8 mouse cellular contexts compared by ENCODE assay signal in the genomic region with DNA sequence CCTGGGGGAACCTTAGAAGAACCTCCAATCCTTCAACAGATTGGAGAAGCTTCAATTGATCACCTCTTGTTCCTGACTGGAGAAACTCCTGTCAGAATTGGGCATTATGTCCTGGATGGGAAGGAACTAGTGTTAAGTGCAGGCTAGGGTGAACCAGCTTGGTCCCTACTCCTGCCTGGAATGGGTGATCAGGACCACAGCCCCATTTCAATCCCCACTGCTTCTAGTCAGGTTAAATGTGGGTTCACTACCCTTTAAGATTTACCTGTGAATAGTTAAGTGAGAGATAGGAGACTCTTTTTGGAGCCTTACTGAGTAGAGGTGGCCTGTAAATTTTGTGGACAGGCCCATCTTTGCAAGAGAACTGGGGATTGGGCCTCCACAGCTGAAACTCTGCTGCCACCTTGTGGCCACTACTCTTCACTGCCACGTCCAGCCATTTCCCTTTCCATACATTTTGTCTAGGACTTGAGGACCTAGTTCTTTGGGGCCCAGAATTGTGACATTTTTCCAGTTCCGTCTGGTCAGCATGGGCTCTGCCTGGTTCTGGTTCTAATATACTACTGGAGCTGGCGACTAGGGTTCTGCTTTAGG. TPM values are rescaled to one million over a fixed set of nuclear protein-coding genes. Genes with fewer than 3 reads are reported as not detected.
DNase-seq lines count a peak whose midpoint lies in the region; ATAC-seq and TF ChIP-seq lines count a peak whose summit lies in the region.

A gene (minus strand): TSS at position 51 of the 594 bp plus-strand sequence.

- H3K9ac ChIP-seq in MEL (ENCODE audit: control insufficient read depth, low read depth, low read length, poor library complexity, severe bottlenecking), result no peak within 1 kb of the TSS
- 0 out of 2 replicates have a peak within 1 kb of the TSS, but pooled peaks have one; percentile 7 for H3K9ac ChIP-seq in forebrain, embryonic 16.5 days (replicated peaks; ENCODE audit: low read depth, low read length)
- H3K9ac ChIP-seq in hindbrain, postnatal 0 days (replicated peaks; ENCODE audit: low read length), result 0 out of 2 replicates have a peak within 1 kb of the TSS, but pooled peaks have one; percentile 18
- peak within 1 kb of the TSS; percentile 18; the same call in 1 of the 2 replicates for H3K9ac ChIP-seq in limb, embryonic 11.5 days (ENCODE audit: low read length)
- H3K9ac ChIP-seq in stomach, postnatal 0 days (ENCODE audit: low read length), result no peak within 1 kb of the TSS

- H3K36me3 ChIP-seq in MEL (ENCODE audit: control insufficient read depth in 1 of 2, insufficient read depth in 2 of 2, low read length in 2 of 2) (peaks cover 5 to 15% of the 10 kb centered on the region in 2 experiments), myocyte (ENCODE audit: control insufficient read depth, insufficient read depth) (peaks cover 45% of the 10 kb centered on the region)
- peaks cover 17% of the 10 kb centered on the region for H3K36me3 ChIP-seq in forebrain, embryonic 16.5 days (ENCODE audit: control insufficient read depth, insufficient read depth)
- peaks cover 27% of the 10 kb centered on the region for H3K36me3 ChIP-seq in hindbrain, postnatal 0 days (ENCODE audit: insufficient read depth, low read length)
- peaks cover 22% of the 10 kb centered on the region for H3K36me3 ChIP-seq in limb, embryonic 11.5 days (ENCODE audit: control insufficient read depth, insufficient read depth, low read length)
- peaks cover 13% of the 10 kb centered on the region; the same call in 1 of the 2 replicates for H3K36me3 ChIP-seq in stomach, postnatal 0 days (ENCODE audit: control insufficient read depth, insufficient read depth, low read length)

- TF ChIP-seq EP300 in MEL (IDR thresholded peaks at IDR 0.05; ENCODE audit: low read depth in 1 of 2, low read length in 2 of 2), result no peak
- TF ChIP-seq EP300 in stomach, postnatal 0 days (optimal IDR thresholded peaks at IDR 0.05), result no peak

- H3K27ac ChIP-seq in MEL (ENCODE audit: control insufficient read depth, low read depth, low read length), result no peak within 1 kb of the TSS
- H3K27ac ChIP-seq in forebrain, embryonic 16.5 days (ENCODE audit: low read length), result no peak within 1 kb of the TSS
- peak within 1 kb of the TSS; percentile 38 for H3K27ac ChIP-seq in hindbrain, postnatal 0 days
- H3K27ac ChIP-seq in limb, embryonic 11.5 days (replicated peaks; ENCODE audit: low read depth, low read length), result no peak within 1 kb of the TSS
- no peak within 1 kb of the TSS for H3K27ac ChIP-seq in stomach, postnatal 0 days (replicated peaks)

- peak; percentile 54 for ATAC-seq in forebrain, embryonic 16.5 days
- ATAC-seq in hindbrain, postnatal 0 days, result peak; percentile 70
- ATAC-seq in limb, embryonic 11.5 days (ENCODE audit: insufficient number of reproducible peaks, low FRiP score, low TSS enrichment, low read depth), result no peak
- ATAC-seq in stomach, postnatal 0 days (ENCODE audit: low FRiP score, low TSS enrichment), result peak; percentile 50; the same call in 1 of the 2 replicates

- peaks cover 8% of the 10 kb centered on the region; the same call in 1 of the 2 replicates for H3K79me2 ChIP-seq in MEL (ENCODE audit: control insufficient read depth, insufficient read depth, low read length, poor library complexity)
- H3K79me2 ChIP-seq in myocyte (ENCODE audit: control insufficient read depth, insufficient read depth), result peaks cover 16% of the 10 kb centered on the region

- H3K4me1 ChIP-seq in MEL (ENCODE audit: control insufficient read depth in 1 of 2, insufficient read depth in 2 of 2, low read length in 2 of 2), result peaks cover 5 to 12% of the 10 kb centered on the region in 2 experiments; a peak in 3 of 4 replicates
- peaks cover 3% of the 10 kb centered on the region; the same call in 1 of the 2 replicates for H3K4me1 ChIP-seq in forebrain, embryonic 16.5 days (replicated peaks; ENCODE audit: control insufficient read depth, insufficient read depth, low read length)
- no peaks in the 10 kb centered on the region for H3K4me1 ChIP-seq in hindbrain, postnatal 0 days (ENCODE audit: insufficient read depth, low read length)
- H3K4me1 ChIP-seq in limb, embryonic 11.5 days (ENCODE audit: control insufficient read depth, insufficient read depth, low read length), result no peaks in the 10 kb centered on the region
- H3K4me1 ChIP-seq in stomach, postnatal 0 days (replicated peaks; ENCODE audit: control insufficient read depth, insufficient read depth), result no peaks in the 10 kb centered on the region

- H3ac ChIP-seq in myocyte (ENCODE audit: control insufficient read depth, insufficient read length), result no peak within 1 kb of the TSS

- peak; percentile 99 for TF ChIP-seq RAD21 in MEL (IDR thresholded peaks at IDR 0.05; ENCODE audit: low read depth, low read length)

- TF ChIP-seq POLR2A in MEL (IDR thresholded peaks at IDR 0.05; ENCODE audit: control insufficient read depth in 1 of 2, insufficient read depth in 1 of 2, low read depth in 1 of 2, low read length in 2 of 2, poor library complexity in 1 of 2) (0 out of 4 replicates have a peak, but pooled peaks of 1 of the 2 experiments have one; percentile 47), myocyte (IDR thresholded peaks at IDR 0.05; ENCODE audit: insufficient read length, low read depth) (no peak)

- DNase-seq in 3T3-L1 (ENCODE audit: low read depth, low spot score) (peak; percentile 93), MEL (ENCODE audit: low read depth, low spot score) (peak; percentile 90)
- DNase-seq in cerebellum, adult 18-20 months, result peak; percentile 84 to 92
- DNase-seq in hindbrain, postnatal 0 days (ENCODE audit: low spot score), result peak; percentile 88
- peak; percentile 89 for DNase-seq in limb, embryonic 11.5 days (ENCODE audit: low spot score)
- DNase-seq in stomach, postnatal 0 days (ENCODE audit: low spot score), result peak; percentile 83

- no peaks in the 10 kb centered on the region for H3K27me3 ChIP-seq in MEL (ENCODE audit: control insufficient read depth in 1 of 2, insufficient read depth in 2 of 2, low read length in 2 of 2)
- H3K27me3 ChIP-seq in forebrain, embryonic 16.5 days (replicated peaks; ENCODE audit: control insufficient read depth, insufficient read depth, low read length), result no peaks in the 10 kb centered on the region
- H3K27me3 ChIP-seq in hindbrain, postnatal 0 days (ENCODE audit: insufficient read depth, low read length), result no peaks in the 10 kb centered on the region
- H3K27me3 ChIP-seq in limb, embryonic 11.5 days (ENCODE audit: control insufficient read depth, insufficient read depth, low read length), result no peaks in the 10 kb centered on the region
- H3K27me3 ChIP-seq in myocyte (ENCODE audit: control insufficient read depth, insufficient read depth, insufficient read length), result no peaks in the 10 kb centered on the region
- no peaks in the 10 kb centered on the region for H3K27me3 ChIP-seq in stomach, postnatal 0 days (ENCODE audit: control insufficient read depth, insufficient read depth, low read length)

- no peaks in the 10 kb centered on the region for H3K9me3 ChIP-seq in MEL (replicated peaks; ENCODE audit: insufficient read depth, low read length)
- no peaks in the 10 kb centered on the region for H3K9me3 ChIP-seq in forebrain, embryonic 16.5 days (ENCODE audit: control insufficient read depth, low read length)
- H3K9me3 ChIP-seq in hindbrain, postnatal 0 days (ENCODE audit: low read length), result no peaks in the 10 kb centered on the region
- H3K9me3 ChIP-seq in limb, embryonic 11.5 days (ENCODE audit: control insufficient read depth, low read length), result no peaks in the 10 kb centered on the region
- H3K9me3 ChIP-seq in stomach, postnatal 0 days (ENCODE audit: control insufficient read depth, low read length), result no peaks in the 10 kb centered on the region

- TF ChIP-seq CTCF in MEL (IDR thresholded peaks at IDR 0.05 in 2 of 3, conservative IDR thresholded peaks at IDR 0.05 in 1 of 3; ENCODE audit: control insufficient read depth in 1 of 3, insufficient read depth in 1 of 3, low read depth in 2 of 3, low read length in 3 of 3, poor library complexity in 1 of 3, severe bottlenecking in 1 of 3), result peak; percentile 98 to 100 (median 99)
- TF ChIP-seq CTCF in hindbrain, postnatal 0 days (IDR thresholded peaks at IDR 0.05; ENCODE audit: low read depth), result peak; percentile 97
- peak; percentile 96 for TF ChIP-seq CTCF in stomach, postnatal 0 days (IDR thresholded peaks at IDR 0.05; ENCODE audit: low read depth)

- WGBS in forebrain, embryonic 16.5 days, result 3% methylated on average over 3 of the region's 3 CpGs
- WGBS in hindbrain, postnatal 0 days, result 7% methylated on average over 3 of the region's 3 CpGs
- WGBS in limb, embryonic 11.5 days, result 8% methylated on average over 3 of the region's 3 CpGs
- 3% methylated on average over 3 of the region's 3 CpGs for WGBS in stomach, postnatal 0 days

- H3K4me3 ChIP-seq in MEL (ENCODE audit: control insufficient read depth in 1 of 2, insufficient read depth in 1 of 2, low read depth in 2 of 2, low read length in 2 of 2), result no peak within 1 kb of the TSS
- no peak within 1 kb of the TSS for H3K4me3 ChIP-seq in forebrain, embryonic 16.5 days (replicated peaks; ENCODE audit: low read length)
- H3K4me3 ChIP-seq in hindbrain, postnatal 0 days (ENCODE audit: low read length), result no peak within 1 kb of the TSS
- H3K4me3 ChIP-seq in limb, embryonic 11.5 days (ENCODE audit: low read depth, low read length), result no peak within 1 kb of the TSS
- H3K4me3 ChIP-seq in myocyte, result no peak within 1 kb of the TSS
- no peak within 1 kb of the TSS for H3K4me3 ChIP-seq in stomach, postnatal 0 days (ENCODE audit: low read depth, low read length)

- no peak within 1 kb of the TSS for H3K4me2 ChIP-seq in forebrain, embryonic 16.5 days (ENCODE audit: low read length)
- no peak within 1 kb of the TSS for H3K4me2 ChIP-seq in hindbrain, postnatal 0 days (ENCODE audit: low read depth, low read length)
- H3K4me2 ChIP-seq in limb, embryonic 11.5 days (ENCODE audit: low read depth, severe bottlenecking), result no peak within 1 kb of the TSS
- H3K4me2 ChIP-seq in myocyte (ENCODE audit: low read depth), result no peak within 1 kb of the TSS
- no peak within 1 kb of the TSS for H3K4me2 ChIP-seq in stomach, postnatal 0 days (replicated peaks; ENCODE audit: low read depth)

TF ChIP-seq in MEL, 35 proteins besides CTCF, POLR2A, EP300 and RAD21 (continues in another document):
- TF ChIP-seq SMC3 (IDR thresholded peaks at IDR 0.05; ENCODE audit: low read depth, low read length), result peak; percentile 94

TF ChIP-seq in myocyte, 11 proteins besides CTCF, POLR2A, EP300 and RAD21 (continues in another document):
- peak; percentile 46 for TF ChIP-seq POLR2AphosphoS2 (IDR thresholded peaks at IDR 0.05; ENCODE audit: insufficient read length, low read depth)

RNA-seq across cellular contexts. Expression of the gene that starts here (rescaled TPM):
- 0.85 and 1.8 TPM in 2 replicates for total RNA-seq in MEL (2012; rRNA removed)
- 1 to 10 TPM in 1 of 2 experiments, not detected in 1; 5.5 TPM for polyA plus RNA-seq in MEL (2012; ENCODE audit: insufficient read depth in 1 of 2, insufficient read length in 2 of 2, low read depth in 1 of 2, low replicate concordance in 2 of 2, missing spikeins in 1 of 2)
- 2.9 and 3.1 TPM in 2 replicates for polyA plus RNA-seq in forebrain, embryonic 16.5 days (2015; fragmentation: Nextera tagmentation; extraction: Ambion mirVana)
- total RNA-seq in hindbrain, postnatal 0 days (2014; rRNA removed), result 4.6 and 13.9 TPM in 2 replicates
- 3.1 and 5.4 TPM in 2 replicates for polyA plus RNA-seq in hindbrain, postnatal 0 days (2015; fragmentation: Nextera tagmentation; extraction: Ambion mirVana)
- polyA plus RNA-seq in limb, embryonic 11.5 days (2014; fragmentation: Nextera tagmentation; extraction: Ambion mirVana), result 1.6 and 2.2 TPM in 2 replicates
- polyA plus RNA-seq in myocyte (2012; fragmentation: generic; extraction: Trizol), result 0.84 TPM
- polyA plus RNA-seq in stomach, postnatal 0 days (2015; fragmentation: Nextera tagmentation; extraction: Ambion mirVana), result 1.1 and 1.3 TPM in 2 replicates

Comparison
In these comparisons a context has a peak if more than half of its experiments do, and no peak if none do; other contexts are left out.
1. H3K9ac ChIP-seq: peak in forebrain, embryonic 16.5 days (single experiment), hindbrain, postnatal 0 days (single experiment) and limb, embryonic 11.5 days (single experiment); none in MEL (single experiment) and stomach, postnatal 0 days (single experiment).
2. Peak in every context shown above with its lines, with median percentiles within 50 percentile points of each other: DNase-seq and CTCF ChIP-seq.